Mouse (Mus musculus): ENCODE data around the gene Aldh1a2. TPM values are rescaled to one million over a fixed set of nuclear protein-coding genes. Genes with fewer than 3 reads are reported as not detected.
A peak's percentile ranks its signal among the peaks of the same experiment; 100 is the strongest.

Gene Aldh1a2
- total RNA-seq, 1 experiment: 1.5 TPM

DNA sequence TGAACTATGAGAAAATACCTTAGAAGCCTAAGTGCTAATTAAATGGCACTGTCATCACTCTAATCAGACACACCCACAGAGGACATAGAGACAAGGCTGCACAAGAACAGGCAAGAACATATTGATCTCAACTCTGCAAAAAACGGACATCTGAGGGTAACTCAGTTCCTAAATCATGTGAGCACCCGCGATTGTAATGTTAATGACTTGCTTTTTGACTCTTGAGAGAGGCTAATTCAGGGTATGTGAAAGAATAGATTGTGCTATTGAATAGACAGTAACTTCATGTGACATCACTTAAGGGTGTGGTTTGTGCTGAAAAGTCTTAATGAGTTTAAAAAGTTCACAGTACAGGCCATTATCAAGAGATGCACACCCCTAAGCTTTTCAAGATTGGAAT lies 116.1 kb downstream of the Aldh1a2 start:
- Histone ChIP-seq H3K27ac (ENCODE audit: insufficient read depth, low read depth, low read length, poor library complexity, severe bottlenecking) (no peak overlapping the region), H3K9me3 (ENCODE audit: control insufficient read depth, insufficient read depth, low read depth, low read length) (no peaks in the 10 kb centered on the region), H3K4me1 (ENCODE audit: control insufficient read depth in 2 of 2, insufficient read depth in 2 of 2, low read length in 2 of 2, poor library complexity in 1 of 2) (0 out of 4 replicates have a peak, but pooled peaks cover 0 to 3% of the 10 kb centered on the region in 2 experiments), H3K36me3 (ENCODE audit: control insufficient read depth, insufficient read depth, low read length, poor library complexity, severe bottlenecking) (no peaks in the 10 kb centered on the region), H3K4me3 (ENCODE audit: insufficient read depth in 1 of 2, low read depth in 1 of 2, low read length in 2 of 2, poor library complexity in 1 of 2, severe bottlenecking in 1 of 2) (no peak overlapping the region), H3K9ac (ENCODE audit: insufficient read depth, low read depth, low read length, poor library complexity, severe bottlenecking) (no peak overlapping the region)
- DNase-seq (ENCODE audit: low read depth, low spot score): peak; percentile 68
- in situ Hi-C loops (cut with MboI; ENCODE audit: low sequenced_read_pairs in 2 of 2, unreplicated experiment in 2 of 2): no loop called here
- TF ChIP-seq MAFK (IDR thresholded peaks at IDR 0.05; ENCODE audit: insufficient read depth, low read depth, low read length) (0 out of 2 replicates have a peak, but pooled peaks have one; percentile 37), CHD2 (IDR thresholded peaks at IDR 0.05; ENCODE audit: low read depth, low read length) (0 out of 2 replicates have a peak, but pooled peaks have one; percentile 43), ZNF384 (IDR thresholded peaks at IDR 0.05; ENCODE audit: low read depth, low read length) (no peak), HCFC1 (IDR thresholded peaks at IDR 0.05; ENCODE audit: borderline replicate concordance, insufficient read depth, low read length) (no peak)

DNA sequence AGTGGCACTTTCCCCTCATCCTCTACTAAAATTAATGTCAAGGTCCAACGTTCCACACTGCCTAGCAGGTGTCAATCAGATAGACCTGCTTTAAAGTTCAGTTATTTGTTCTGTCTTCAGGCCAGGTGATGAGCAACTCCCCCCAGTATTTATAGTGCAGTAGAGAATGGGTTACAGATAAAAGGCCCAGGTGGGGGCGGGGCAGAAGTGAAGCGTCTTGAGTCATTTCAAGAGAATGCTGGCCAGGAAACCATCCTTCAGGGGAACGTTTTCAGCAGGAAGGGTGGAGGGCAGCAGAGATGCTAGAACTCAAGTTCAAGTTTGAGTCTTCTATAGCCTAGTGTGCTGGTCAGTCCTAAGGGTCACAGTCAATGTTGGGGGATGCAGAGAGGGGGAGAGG lies 121.1 kb downstream of the Aldh1a2 start:
- no peak for TF ChIP-seq ZC3H11A (IDR thresholded peaks at IDR 0.05; ENCODE audit: borderline replicate concordance, low read depth, low read length)
- TF ChIP-seq HCFC1 (IDR thresholded peaks at IDR 0.05; ENCODE audit: borderline replicate concordance, insufficient read depth, low read length): no peak
- TF ChIP-seq MAFK (IDR thresholded peaks at IDR 0.05; ENCODE audit: insufficient read depth, low read depth, low read length): no peak
- TF ChIP-seq ZNF384 (IDR thresholded peaks at IDR 0.05; ENCODE audit: low read depth, low read length): no peak
- TF ChIP-seq CHD2 (IDR thresholded peaks at IDR 0.05; ENCODE audit: low read depth, low read length): no peak
- H3K4me3 ChIP-seq (ENCODE audit: insufficient read depth in 1 of 2, low read depth in 1 of 2, low read length in 2 of 2, poor library complexity in 1 of 2, severe bottlenecking in 1 of 2): no peak overlapping the region
- no peaks in the 10 kb centered on the region for H3K36me3 ChIP-seq (ENCODE audit: control insufficient read depth, insufficient read depth, low read length, poor library complexity, severe bottlenecking)
- H3K27ac ChIP-seq (ENCODE audit: insufficient read depth, low read depth, low read length, poor library complexity, severe bottlenecking): no peak overlapping the region
- DNase-seq (ENCODE audit: low read depth, low spot score): no peak
- no peaks in the 10 kb centered on the region for H3K4me1 ChIP-seq (ENCODE audit: control insufficient read depth in 2 of 2, insufficient read depth in 2 of 2, low read length in 2 of 2, poor library complexity in 1 of 2)
- in situ Hi-C loops (cut with MboI; ENCODE audit: low sequenced_read_pairs in 2 of 2, unreplicated experiment in 2 of 2): no loop called here
- no peak overlapping the region for H3K9ac ChIP-seq (ENCODE audit: insufficient read depth, low read depth, low read length, poor library complexity, severe bottlenecking)
- no peaks in the 10 kb centered on the region for H3K9me3 ChIP-seq (ENCODE audit: control insufficient read depth, insufficient read depth, low read depth, low read length)

DNA sequence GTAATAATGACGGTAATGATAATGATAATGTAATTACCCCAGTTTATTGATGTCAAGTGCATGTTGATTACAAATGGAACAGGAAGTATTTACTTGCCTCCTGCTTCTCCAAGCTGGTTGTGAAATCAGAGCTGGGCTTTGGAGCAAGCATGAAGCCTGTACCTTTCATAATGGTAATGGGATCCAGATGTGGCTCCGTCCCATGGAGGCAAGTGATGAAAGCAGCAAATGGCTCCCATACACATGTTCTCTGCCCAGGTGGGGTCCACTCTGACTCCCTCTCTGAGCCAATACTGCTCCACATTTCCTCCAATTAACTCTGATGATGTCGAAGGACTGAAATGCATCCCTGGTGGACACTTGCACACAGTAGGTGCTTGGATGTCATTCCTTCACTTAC lies 121.8 kb downstream of the Aldh1a2 start:
- Histone ChIP-seq H3K36me3 (ENCODE audit: control insufficient read depth, insufficient read depth, low read length, poor library complexity, severe bottlenecking) (no peaks in the 10 kb centered on the region), H3K9me3 (ENCODE audit: control insufficient read depth, insufficient read depth, low read depth, low read length) (no peaks in the 10 kb centered on the region), H3K9ac (ENCODE audit: insufficient read depth, low read depth, low read length, poor library complexity, severe bottlenecking) (no peak overlapping the region), H3K4me3 (ENCODE audit: insufficient read depth in 1 of 2, low read depth in 1 of 2, low read length in 2 of 2, poor library complexity in 1 of 2, severe bottlenecking in 1 of 2) (no peak overlapping the region), H3K27ac (ENCODE audit: insufficient read depth, low read depth, low read length, poor library complexity, severe bottlenecking) (no peak overlapping the region), H3K4me1 (ENCODE audit: control insufficient read depth in 2 of 2, insufficient read depth in 2 of 2, low read length in 2 of 2, poor library complexity in 1 of 2) (no peaks in the 10 kb centered on the region)
- DNase-seq (ENCODE audit: low read depth, low spot score): no peak
- TF ChIP-seq ZC3H11A (IDR thresholded peaks at IDR 0.05; ENCODE audit: borderline replicate concordance, low read depth, low read length): no peak
- in situ Hi-C loops (cut with MboI; ENCODE audit: low sequenced_read_pairs in 2 of 2, unreplicated experiment in 2 of 2): no loop called here

DNA sequence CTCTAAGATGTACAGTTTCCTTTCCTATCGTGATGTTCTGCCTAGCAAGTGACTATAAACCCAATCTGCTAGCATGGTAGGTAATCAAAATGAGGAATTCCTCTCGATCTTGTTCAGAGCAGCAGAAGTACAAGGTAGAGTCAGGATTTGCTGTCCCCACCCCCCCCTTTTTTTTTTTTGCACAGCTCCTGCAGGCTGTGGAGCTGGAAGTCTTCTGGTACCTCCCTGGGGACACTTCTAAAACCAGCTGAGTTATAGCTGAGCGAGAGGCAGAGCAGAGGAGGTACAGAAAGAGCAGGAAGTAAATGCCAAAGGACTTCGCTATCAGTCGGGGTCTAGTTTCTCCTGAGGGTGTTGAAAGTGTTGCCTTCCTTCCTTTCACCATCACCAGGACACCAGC lies 124.5 kb downstream of the Aldh1a2 start:
- H3K4me3 ChIP-seq (ENCODE audit: insufficient read depth in 1 of 2, low read depth in 1 of 2, low read length in 2 of 2, poor library complexity in 1 of 2, severe bottlenecking in 1 of 2): no peak overlapping the region
- no peaks in the 10 kb centered on the region for H3K4me1 ChIP-seq (ENCODE audit: control insufficient read depth in 2 of 2, insufficient read depth in 2 of 2, low read length in 2 of 2, poor library complexity in 1 of 2)
- no peak overlapping the region for H3K9ac ChIP-seq (ENCODE audit: insufficient read depth, low read depth, low read length, poor library complexity, severe bottlenecking)
- H3K27ac ChIP-seq (ENCODE audit: insufficient read depth, low read depth, low read length, poor library complexity, severe bottlenecking): no peak overlapping the region
- in situ Hi-C loops (cut with MboI; ENCODE audit: low sequenced_read_pairs in 2 of 2, unreplicated experiment in 2 of 2): no loop called here
- no peaks in the 10 kb centered on the region for H3K36me3 ChIP-seq (ENCODE audit: control insufficient read depth, insufficient read depth, low read length, poor library complexity, severe bottlenecking)
- DNase-seq (ENCODE audit: low read depth, low spot score): no peak
- no peak for TF ChIP-seq MAFK (IDR thresholded peaks at IDR 0.05; ENCODE audit: insufficient read depth, low read depth, low read length)
- TF ChIP-seq HCFC1 (IDR thresholded peaks at IDR 0.05; ENCODE audit: borderline replicate concordance, insufficient read depth, low read length): no peak
- TF ChIP-seq CHD2 (IDR thresholded peaks at IDR 0.05; ENCODE audit: low read depth, low read length): no peak
- no peak for TF ChIP-seq ZNF384 (IDR thresholded peaks at IDR 0.05; ENCODE audit: low read depth, low read length)
- TF ChIP-seq ZC3H11A (IDR thresholded peaks at IDR 0.05; ENCODE audit: borderline replicate concordance, low read depth, low read length): no peak
- H3K9me3 ChIP-seq (ENCODE audit: control insufficient read depth, insufficient read depth, low read depth, low read length): no peaks in the 10 kb centered on the region

Other genes starting within 250 kb of the Aldh1a2 start
- 0.09 and 0.42 TPM in 2 replicates for gene Aqp9, start 47.1 kb upstream of the Aldh1a2 start, total RNA-seq (2012; rRNA removed)